Mouse (Mus musculus) spleen, adult 12 weeks (tissue): ENCODE measurements around the gene Osbpl2.
"Not testable (repeated sequence)": the region's sequence is repeated elsewhere in the genome, so short reads cannot be mapped to it uniquely, and the experiment has no call there.

ENCODE experiments used
- DNase-seq: peaks from one replicate; pipeline ENCODE4 v3.0.0; 2022; ENCODE audit warnings: low spot score

Gene Osbpl2

GRCm38 (mm10) chr2:180154796-180155195, 35.7 kb downstream of the Osbpl2 start:
- no peak for DNase-seq

GRCm38 (mm10) chr2:180158627-180159026, 39.5 kb downstream of the Osbpl2 start:
- DNase-seq, result no peak

- DNase-seq, result no peak
These were observed 46.7 kb downstream of the Osbpl2 start for GRCm38 (mm10) chr2:180165855-180166254.

- no peak for DNase-seq
These were observed 47.8 kb downstream of the Osbpl2 start for GRCm38 (mm10) chr2:180166869-180167268.

GRCm38 (mm10) chr2:180170151-180170805, 51.2 kb downstream of the Osbpl2 start:
- DNase-seq, result no peak

GRCm38 (mm10) chr2:180170806-180171521, 51.9 kb downstream of the Osbpl2 start, which contains the start of gene Adrm1:
TSS of gene Adrm1 (plus strand) at chr2:180171485.
- DNase-seq, result peak; percentile 98

GRCm38 (mm10) chr2:180171522-180172070, 52.5 kb downstream of the Osbpl2 start:
- no peak for DNase-seq

GRCm38 (mm10) chr2:180172152-180172551, 53.0 kb downstream of the Osbpl2 start:
- DNase-seq, result no peak

GRCm38 (mm10) chr2:180173163-180173562, 54.1 kb downstream of the Osbpl2 start:
- DNase-seq, result no peak

GRCm38 (mm10) chr2:180173711-180174110, 54.6 kb downstream of the Osbpl2 start:
- not testable (repeated sequence) for DNase-seq

GRCm38 (mm10) chr2:180174121-180174520, 55.0 kb downstream of the Osbpl2 start:
- DNase-seq, result no peak

GRCm38 (mm10) chr2:180175725-180176124, 56.6 kb downstream of the Osbpl2 start:
- no peak for DNase-seq

GRCm38 (mm10) chr2:180181542-180181941, 62.4 kb downstream of the Osbpl2 start:
- no peak for DNase-seq

GRCm38 (mm10) chr2:180184011-180184751, 65.1 kb downstream of the Osbpl2 start:
- no peak for DNase-seq

GRCm38 (mm10) chr2:180184752-180185109, 65.6 kb downstream of the Osbpl2 start:
- DNase-seq, result no peak

- no peak for DNase-seq
These were observed 66.6 kb downstream of the Osbpl2 start for GRCm38 (mm10) chr2:180185686-180186085.

GRCm38 (mm10) chr2:180187362-180187761, 68.3 kb downstream of the Osbpl2 start:
- no peak for DNase-seq

GRCm38 (mm10) chr2:180196610-180197322, 77.7 kb downstream of the Osbpl2 start:
- DNase-seq, result no peak

GRCm38 (mm10) chr2:180197323-180198037, 78.4 kb downstream of the Osbpl2 start:
- no peak for DNase-seq

GRCm38 (mm10) chr2:180198782-180199181, 79.7 kb downstream of the Osbpl2 start:
- no peak for DNase-seq

- no peak for DNase-seq
These were observed 81.6 kb downstream of the Osbpl2 start for GRCm38 (mm10) chr2:180200681-180201080.
